Mouse (Mus musculus): ENCODE results near the gene Hmcn2.

Hmcn2 gene

GRCm38 (mm10) chr2:31381292-31381846 lies 67.2 kb downstream of the Hmcn2 start:
- no peak for DNase-seq (ENCODE audit: extremely low read depth, insufficient read length, low spot score)

- peak; percentile 62 for DNase-seq (ENCODE audit: extremely low read depth, insufficient read length, low spot score)
These were observed 68.7 kb downstream of the Hmcn2 start for GRCm38 (mm10) chr2:31382952-31383351.

GRCm38 (mm10) chr2:31416968-31417367 lies 102.8 kb downstream of the Hmcn2 start:
- no peak for DNase-seq (ENCODE audit: extremely low read depth, insufficient read length, low spot score)

DNA sequence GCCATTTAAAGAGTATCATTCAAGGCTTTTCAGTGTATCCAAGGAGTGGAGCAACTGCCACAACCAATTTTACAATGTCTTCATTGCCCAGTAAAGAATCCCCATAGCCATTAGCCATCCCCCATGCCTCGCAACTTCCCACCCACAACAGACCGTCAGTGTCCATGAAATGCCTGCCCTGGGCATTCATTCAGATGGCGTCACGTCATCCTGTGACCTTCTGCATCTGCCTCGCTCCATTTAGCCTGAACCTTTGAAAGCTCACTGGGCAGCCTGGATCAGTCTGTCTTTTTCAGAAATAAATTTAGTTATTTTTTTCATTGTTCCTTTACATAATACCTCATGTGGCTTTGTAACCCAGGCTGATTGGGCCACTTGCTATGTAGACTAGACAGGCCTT lies 103.8 kb downstream of the Hmcn2 start:
- DNase-seq (ENCODE audit: extremely low read depth, insufficient read length, low spot score): no peak

DNA sequence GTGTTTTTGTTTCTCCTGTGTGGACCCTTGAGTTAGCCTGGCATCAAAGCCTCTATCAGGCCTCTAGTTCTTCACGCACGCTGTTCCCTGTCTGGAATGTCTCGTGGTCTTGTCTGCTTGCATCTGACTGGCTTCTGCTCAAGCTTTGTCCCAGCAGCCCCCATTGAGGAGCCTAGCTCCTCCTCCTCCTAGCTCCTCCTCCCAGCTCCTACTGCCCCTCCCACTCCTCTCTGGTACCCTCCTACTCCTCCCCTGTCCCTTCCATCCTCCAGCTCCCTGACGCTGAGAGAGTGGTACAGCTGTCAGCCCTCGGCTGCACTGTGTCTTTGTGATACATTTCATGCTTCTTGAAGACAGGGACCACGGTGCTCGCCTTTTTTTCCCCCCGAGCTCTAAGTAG lies 104.4 kb downstream of the Hmcn2 start:
- no peak for DNase-seq (ENCODE audit: extremely low read depth, insufficient read length, low spot score)

- no peak for DNase-seq (ENCODE audit: extremely low read depth, insufficient read length, low spot score)
These were observed 106.7 kb downstream of the Hmcn2 start for GRCm38 (mm10) chr2:31420914-31421313.

- no peak for DNase-seq (ENCODE audit: extremely low read depth, insufficient read length, low spot score)
These were observed 108.4 kb downstream of the Hmcn2 start for GRCm38 (mm10) chr2:31422576-31422975.

DNA sequence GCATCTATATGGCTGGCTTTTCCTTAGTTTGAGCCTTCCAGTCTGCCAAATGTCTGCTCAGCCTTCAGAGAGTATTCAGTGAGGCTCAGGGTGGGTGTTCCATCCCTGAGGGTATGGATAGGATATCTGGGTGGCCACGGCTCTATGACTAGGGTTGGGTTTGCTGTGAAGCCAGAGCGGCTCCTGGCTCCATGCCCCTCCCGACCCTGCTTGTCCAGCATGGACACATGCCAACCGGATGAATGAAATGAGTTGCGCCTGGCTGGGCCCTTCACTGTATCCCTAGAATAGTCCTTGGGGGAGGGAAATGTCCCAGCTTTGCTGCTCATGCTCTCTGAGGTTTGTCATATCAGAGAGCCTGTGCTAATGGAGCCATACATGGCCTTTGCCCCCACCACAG lies 117.3 kb downstream of the Hmcn2 start:
- DNase-seq (ENCODE audit: extremely low read depth, insufficient read length, low spot score): no peak

- DNase-seq (ENCODE audit: extremely low read depth, insufficient read length, low spot score): no peak
These were observed 120.5 kb downstream of the Hmcn2 start for GRCm38 (mm10) chr2:31434746-31435145.

DNA sequence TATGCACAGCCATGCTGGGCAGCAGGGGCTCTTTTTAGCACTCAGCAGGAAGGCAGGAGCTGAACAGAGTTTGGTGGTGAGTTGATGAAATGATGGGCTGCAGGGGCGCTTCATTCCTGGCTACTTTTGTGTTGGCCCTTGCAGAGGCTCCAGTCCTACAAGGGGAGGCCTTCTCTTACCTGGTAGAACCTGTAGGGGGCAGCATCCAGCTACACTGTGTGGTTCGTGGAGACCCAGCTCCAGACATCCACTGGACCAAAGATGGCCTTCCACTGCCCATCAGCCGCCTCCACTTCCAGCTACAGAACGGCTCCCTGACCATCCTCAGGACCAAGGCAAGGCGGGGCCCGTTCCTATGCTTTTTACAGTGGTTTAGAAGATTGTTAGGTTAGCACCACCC lies 121.4 kb downstream of the Hmcn2 start:
- peak; percentile 37 for DNase-seq (ENCODE audit: extremely low read depth, insufficient read length, low spot score)

DNA sequence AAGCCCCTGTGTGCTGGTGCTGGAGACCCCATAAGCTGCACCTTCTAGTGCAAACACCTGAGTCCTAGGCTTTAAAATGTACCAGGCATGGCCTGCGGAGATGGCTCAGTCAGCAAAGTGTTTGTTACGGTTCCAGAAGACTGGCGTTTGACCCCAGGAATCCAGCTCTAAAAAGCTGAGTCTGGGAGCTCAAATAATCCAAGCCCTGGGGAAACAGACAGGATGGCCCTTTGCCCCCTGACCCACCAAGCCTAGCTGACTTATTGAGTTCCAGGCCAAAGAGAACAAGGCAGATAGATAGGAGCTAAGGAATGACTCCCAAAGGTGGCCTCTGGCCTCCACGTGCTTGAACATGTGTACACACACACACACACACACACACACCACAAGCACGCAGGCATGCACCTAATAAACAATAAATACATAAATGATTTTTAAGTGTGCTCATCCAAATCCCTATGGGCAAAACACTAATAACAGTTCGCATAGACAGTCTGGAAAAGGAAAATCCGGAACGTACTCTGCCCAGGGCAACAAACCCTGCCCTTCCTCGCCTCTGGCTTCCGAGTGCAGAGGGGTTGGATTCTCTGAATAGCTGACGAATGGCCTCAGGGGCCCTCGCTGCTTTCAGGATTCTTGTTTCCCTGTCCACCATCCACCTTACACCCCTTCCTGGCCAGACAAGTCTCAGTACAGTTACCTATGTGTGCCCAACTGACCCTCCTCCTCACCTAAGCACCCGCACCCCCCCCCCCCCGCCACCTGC lies 123.4 kb downstream of the Hmcn2 start:
- no peak for DNase-seq (ENCODE audit: extremely low read depth, insufficient read length, low spot score)

DNA sequence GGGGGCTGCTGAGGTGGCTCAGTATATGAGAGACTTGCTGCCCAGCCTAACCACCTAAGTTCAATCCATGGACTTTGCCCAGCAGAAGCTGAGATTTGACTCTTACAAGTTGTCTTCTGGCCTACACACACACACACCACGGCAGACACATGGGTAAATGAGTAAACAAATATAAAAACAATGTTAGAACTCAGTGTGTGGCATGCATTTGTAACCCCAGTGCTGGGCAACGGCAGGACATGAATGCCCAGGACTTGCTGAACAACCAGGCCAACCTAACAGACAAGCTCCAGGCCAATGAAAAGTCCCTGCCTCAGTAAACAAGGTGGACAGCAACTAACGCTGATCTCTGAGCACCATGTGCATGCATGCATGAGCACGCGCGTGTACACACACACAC lies 125.4 kb downstream of the Hmcn2 start:
- no peak for DNase-seq (ENCODE audit: extremely low read depth, insufficient read length, low spot score)

DNA sequence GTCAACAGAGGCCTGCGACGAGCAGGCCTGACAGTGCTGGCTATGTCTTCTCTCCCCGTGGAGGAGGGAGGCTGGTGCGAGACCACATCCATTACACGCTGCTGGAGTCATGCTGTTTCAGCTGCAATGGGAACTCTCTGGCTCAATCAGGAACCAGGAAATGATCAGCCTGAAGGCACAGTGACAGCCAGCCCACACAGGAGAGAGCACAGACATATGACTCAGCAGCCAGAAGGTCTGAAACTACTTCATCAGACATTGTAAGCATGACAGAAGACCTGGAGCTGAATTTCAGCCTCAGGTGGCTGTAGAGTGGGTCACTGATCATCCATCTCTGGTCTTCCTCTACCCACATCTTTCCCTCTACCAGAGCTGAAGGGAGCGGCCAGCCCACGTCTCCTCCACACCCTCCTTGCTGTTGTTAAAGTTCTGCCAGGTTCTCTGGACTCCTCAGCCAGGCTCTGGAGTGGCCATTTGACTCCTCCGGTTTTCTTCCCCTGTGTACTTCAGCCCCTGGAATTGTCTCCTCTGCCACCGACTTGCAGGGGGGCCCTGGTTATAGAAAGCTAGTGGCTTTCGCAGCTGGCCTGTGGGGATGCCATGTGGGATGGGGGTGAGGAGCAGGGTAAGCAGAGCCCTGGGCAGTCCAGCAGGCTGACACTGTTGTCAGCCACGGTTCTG lies 128.4 kb downstream of the Hmcn2 start:
- peak; percentile 64 for DNase-seq (ENCODE audit: extremely low read depth, insufficient read length, low spot score)

DNA sequence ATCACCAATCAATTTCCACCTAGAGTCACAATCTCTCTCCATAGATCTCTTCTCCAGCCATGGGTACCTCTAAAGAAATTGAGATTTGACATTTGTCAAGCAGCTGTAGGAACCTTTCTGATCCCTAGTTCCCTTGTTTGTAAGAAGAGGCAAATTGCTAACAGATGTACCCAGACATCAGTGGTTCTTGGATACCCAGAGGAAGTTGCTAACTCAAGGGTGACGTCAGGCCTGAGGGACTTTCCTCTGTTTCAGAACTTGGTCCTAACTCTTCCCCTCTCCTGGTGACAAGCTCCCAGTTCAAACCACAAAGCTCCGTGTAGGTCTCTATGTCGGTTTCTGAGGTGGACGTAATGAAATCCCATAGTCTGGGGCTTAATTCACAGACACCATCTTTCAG lies 131.8 kb downstream of the Hmcn2 start:
- DNase-seq (ENCODE audit: extremely low read depth, insufficient read length, low spot score): no peak

DNA sequence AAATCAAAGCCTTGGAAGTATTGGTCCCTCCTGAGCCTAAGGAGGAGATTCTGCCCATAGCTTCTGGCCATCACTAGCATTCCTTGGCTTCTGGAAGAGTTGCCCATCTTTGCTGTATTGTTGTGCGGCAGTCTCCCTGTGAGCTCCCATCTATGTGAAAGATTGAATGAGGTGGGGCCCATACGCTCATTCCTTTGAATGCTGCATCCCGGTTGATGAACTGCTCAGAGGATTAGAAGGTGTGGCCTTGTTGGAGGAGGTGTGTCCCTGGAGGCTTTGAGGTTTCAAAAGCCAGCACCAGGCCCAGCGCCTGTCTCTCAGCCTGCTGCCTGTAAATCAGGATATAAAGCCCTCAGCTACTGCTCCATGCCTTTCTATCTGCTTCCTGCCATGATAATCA lies 132.2 kb downstream of the Hmcn2 start:
- DNase-seq (ENCODE audit: extremely low read depth, insufficient read length, low spot score): no peak

GRCm38 (mm10) chr2:31447536-31447935 lies 133.3 kb downstream of the Hmcn2 start:
- DNase-seq (ENCODE audit: extremely low read depth, insufficient read length, low spot score): no peak

- no peak for DNase-seq (ENCODE audit: extremely low read depth, insufficient read length, low spot score)
These were observed 134.7 kb downstream of the Hmcn2 start for GRCm38 (mm10) chr2:31448756-31449440.

DNA sequence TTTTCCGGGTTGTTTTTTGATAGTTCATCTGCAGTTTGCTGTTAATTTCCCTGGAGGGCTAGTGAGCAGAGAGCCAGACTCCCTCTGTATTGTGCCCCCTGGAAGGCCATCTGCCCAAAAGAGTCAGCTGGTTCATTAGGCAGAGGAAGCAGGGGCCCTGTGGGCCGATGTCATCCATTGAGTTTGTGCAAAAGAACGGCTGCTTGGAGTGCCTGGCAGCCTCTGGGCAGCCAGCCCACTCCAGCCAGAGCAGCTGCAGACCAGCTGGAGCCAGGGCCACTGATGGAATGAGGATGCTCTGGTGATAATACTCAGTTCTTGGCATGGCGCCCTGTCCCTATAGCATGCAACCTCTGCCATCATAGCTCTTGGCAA lies 135.2 kb downstream of the Hmcn2 start:
- DNase-seq (ENCODE audit: extremely low read depth, insufficient read length, low spot score): peak; percentile 43

GRCm38 (mm10) chr2:31449902-31450301 lies 135.7 kb downstream of the Hmcn2 start:
- DNase-seq (ENCODE audit: extremely low read depth, insufficient read length, low spot score): no peak

DNA sequence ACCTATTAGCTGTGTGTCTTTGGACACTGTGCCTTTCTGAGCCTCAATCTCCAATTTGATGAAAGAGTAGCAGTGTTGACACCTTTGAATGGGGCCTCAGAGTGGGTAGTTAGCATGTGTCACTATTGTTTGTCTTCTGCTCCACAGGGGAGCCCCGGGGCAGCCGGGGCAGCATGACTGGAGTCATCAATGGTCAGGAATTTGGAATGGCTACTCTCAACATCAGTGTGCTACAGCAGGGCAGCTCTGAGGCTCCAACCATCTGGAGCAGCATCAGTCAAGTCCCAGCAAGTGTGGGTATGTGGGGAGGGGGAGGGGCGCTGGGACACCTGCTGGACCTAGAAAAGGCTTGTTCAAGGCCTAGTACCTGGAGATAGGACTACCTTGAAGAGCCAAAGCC lies 136.4 kb downstream of the Hmcn2 start:
- no peak for DNase-seq (ENCODE audit: extremely low read depth, insufficient read length, low spot score)

DNA sequence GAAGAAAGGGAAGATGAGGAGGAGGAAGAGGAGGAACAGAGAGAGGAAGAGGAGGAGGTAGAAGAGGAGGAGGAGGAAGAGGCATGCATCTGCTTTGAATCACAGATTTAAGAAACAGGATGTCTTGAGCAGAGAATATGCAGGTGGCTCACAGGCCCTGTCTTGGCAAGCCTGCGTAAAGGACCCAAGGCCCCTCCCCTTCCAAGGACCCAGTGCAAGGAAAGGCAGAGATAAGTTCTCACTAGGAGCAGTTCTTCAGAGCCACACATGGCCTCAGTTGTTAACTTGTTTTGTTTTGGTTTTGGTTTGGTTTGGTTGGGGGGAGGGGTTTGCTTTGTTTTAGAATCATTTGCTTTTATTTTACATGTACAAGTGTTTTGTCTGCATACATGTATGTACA lies 137.3 kb downstream of the Hmcn2 start:
- no peak for DNase-seq (ENCODE audit: extremely low read depth, insufficient read length, low spot score)

DNA sequence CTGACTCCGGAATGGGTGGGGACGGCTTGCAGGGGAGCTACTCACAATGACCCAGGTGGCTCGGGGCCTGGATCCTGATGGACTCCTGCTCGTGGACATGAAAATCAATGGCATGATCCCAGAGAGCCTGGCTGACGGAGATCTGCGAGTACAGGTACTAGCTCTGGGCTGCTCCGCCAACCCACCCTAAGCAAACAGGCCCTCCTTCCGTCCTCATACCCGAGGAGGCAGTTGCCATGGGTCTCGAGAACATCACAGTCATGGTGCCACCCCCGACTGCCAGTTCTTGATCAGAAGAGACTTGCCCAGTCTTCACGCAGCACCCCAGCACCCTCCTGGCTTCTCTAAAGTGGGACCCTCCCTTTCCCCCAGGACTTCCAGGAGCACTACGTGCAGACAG lies 138.8 kb downstream of the Hmcn2 start:
- no peak for DNase-seq (ENCODE audit: extremely low read depth, insufficient read length, low spot score)
